In genomic region chr6:117122074-117122473, GRCm38 (mm10) we compare ENCODE assay signal across 14 mouse cellular contexts.
A peak's percentile ranks its signal among the peaks of the same experiment; 100 is the strongest.
DNase-seq lines count a peak whose midpoint lies in the region.
"Had no signal": no experiment of that assay in that cellular context is flagged by ENCODE, and none has a peak within 500 bp of the region (broad histone marks: within the 10 kb centered on the region; RNA-seq: fewer than 3 reads in every experiment).

No protein-coding gene starts in this region.

- peak; percentile 53 to 65 for DNase-seq in cerebellum, postnatal 10 days
- DNase-seq in cerebellum, adult 18-20 months = no peak
- DNase-seq in cerebellum, postnatal 14 days = peak; percentile 29 to 55
- DNase-seq in cerebellum, adult 9-10 months = no peak
- DNase-seq: adrenal gland, adult 2 months; adrenal gland, adult 8-10 months; adrenal gland, postnatal 10 days; adrenal gland, postnatal 14 days; adrenal gland, postnatal 25 days; adrenal gland, postnatal 36 days; B cell, adult 2 months; cerebellum, adult 11 months; cerebellum, adult 11-12 months; cerebellum, adult 2 months had no signal

Comparison
In these comparisons a context has a peak if more than half of its experiments do, and no peak if none do; other contexts are left out.
1. DNase-seq: peak in cerebellum, postnatal 10 days (2 of 2) and cerebellum, postnatal 14 days (2 of 2); none in cerebellum, adult 18-20 months (0 of 2) and cerebellum, adult 9-10 months (single experiment).